Mouse (Mus musculus): ENCODE data around the gene Zdhhc12.

DNA sequence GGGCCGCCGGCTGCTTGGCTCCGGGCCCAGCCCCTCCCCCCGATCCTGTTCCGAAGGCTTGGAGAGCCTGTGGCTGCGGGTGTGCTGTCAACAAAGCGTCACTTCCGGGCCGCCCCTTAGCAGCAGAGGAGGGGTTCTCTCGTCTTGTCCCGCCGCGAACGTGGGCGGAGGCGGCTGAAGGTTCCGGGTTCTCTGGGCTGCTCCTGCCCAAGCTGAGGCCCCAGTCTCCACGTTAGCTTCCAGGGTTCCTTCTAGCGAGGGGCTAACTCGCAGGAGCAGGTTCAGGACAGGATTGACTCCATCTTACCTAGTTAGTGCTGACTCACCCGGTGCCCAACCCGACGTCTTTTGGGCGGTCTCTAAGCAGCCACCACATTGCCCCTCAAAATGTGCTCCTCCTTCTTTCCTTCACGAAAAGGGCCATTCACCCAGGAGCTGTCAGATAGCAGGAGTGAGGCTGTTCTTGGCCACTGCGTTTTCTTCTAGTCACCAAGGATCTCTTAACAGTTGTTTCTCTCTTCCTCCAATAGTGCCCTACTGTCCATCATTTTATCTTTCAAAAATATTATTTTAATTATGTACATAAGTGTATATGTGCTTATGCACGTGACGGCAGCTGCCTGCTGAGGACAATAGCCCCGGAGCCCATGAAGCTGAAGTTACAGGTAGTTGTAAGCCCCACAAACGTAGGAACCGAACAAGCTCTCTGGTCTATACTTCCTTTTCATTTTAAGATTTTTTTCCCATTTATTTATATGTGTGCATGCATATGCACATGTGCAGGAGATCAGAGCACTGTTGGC, 31.2 kb upstream of the Zdhhc12 start, which contains the start of gene Zer1:
- TF ChIP-seq CTCF (IDR thresholded peaks at IDR 0.05; ENCODE audit: control insufficient read depth, insufficient read depth, insufficient read length) (no peak), MAX (IDR thresholded peaks at IDR 0.05) (peak; percentile 68), USF1 (IDR thresholded peaks at IDR 0.05; ENCODE audit: low read depth) (no peak), MYOD1 (IDR thresholded peaks at IDR 0.05; ENCODE audit: control insufficient read depth, insufficient read length, low read depth) (no peak), MYOG (IDR thresholded peaks at IDR 0.05; ENCODE audit: control insufficient read depth, extremely low read depth, insufficient read length) (no peak), CEBPB (IDR thresholded peaks at IDR 0.05; ENCODE audit: low read depth) (no peak)
